Mouse (Mus musculus) thymus, postnatal 0 days (tissue): ENCODE measurements around the gene Tfr2. TPM values are rescaled to one million over a fixed set of nuclear protein-coding genes. Genes with fewer than 3 reads are reported as not detected.

Experiments
- DNase-seq: peaks from one replicate; pipeline ENCODE4 v3.0.0-alpha.2; 2015; ENCODE audit warnings: low spot score
- microRNA-seq: library from miRNA; unstranded; fragments of <30 nt; microRNA quantifications from one replicate; pipeline ENCODE4, GENCODE M21; 2016; ENCODE audit warnings: borderline number of aligned reads
- polyA plus RNA-seq: library from polyadenylated mRNA; unstranded; fragments of >200 nt; fragmentation: Nextera tagmentation; extraction: Ambion mirVana; gene quantifications from 2 replicates; pipeline ENCODE4 v1.2.1, GENCODE M21; 2015

The Tfr2 gene
- polyA plus RNA-seq, 1 experiment from 2014 or later: 0.98 TPM

DNA sequence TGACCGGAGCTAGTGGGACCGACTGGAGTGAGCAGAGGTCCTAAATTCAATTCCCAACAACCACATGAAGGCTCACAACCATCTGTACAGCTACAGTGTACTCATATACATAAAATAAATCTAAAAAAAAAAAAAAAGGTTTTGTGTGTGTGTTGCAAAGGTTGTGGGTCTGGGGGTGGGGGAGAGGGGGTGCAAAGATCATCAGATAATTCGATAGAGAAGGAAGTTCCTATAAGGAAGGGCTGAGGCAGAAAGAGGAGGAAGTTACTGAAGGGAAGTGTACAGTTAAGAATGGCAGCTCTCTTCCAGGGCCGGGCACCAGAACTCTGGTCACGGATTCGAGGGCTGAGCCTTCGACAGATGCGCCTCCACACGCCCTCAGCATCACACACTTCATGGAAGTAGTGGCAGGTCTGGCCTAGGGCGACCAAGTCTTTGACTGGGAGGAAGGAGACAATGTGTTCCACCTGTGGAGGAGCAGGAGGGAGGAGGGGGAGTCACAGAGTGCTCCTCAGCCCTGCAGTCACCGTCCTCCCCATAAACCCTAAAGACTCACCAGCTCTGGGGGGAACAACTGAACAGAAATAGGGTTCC, 54.4 kb downstream of the Tfr2 start:
- DNase-seq: no peak

DNA sequence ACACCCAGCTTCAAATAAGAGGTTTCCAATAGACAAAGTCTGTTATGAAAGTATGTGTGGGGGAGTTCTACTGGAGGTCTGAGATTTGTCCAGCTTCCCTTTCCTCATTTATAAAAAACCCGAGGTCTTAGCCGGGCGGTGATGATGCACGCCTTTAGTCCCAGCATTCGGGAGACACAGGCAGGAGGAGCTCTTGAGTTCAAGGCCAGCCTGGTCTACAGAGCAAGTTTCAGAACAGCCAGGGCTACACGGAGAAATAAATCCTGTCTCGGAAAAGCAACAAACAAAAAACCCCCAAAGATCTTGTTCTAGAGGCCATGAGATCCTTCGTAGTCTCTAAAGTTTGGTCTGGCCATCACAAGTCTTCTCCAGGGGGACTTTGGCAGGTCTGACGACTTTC, 58.4 kb downstream of the Tfr2 start:
- DNase-seq: no peak

DNA sequence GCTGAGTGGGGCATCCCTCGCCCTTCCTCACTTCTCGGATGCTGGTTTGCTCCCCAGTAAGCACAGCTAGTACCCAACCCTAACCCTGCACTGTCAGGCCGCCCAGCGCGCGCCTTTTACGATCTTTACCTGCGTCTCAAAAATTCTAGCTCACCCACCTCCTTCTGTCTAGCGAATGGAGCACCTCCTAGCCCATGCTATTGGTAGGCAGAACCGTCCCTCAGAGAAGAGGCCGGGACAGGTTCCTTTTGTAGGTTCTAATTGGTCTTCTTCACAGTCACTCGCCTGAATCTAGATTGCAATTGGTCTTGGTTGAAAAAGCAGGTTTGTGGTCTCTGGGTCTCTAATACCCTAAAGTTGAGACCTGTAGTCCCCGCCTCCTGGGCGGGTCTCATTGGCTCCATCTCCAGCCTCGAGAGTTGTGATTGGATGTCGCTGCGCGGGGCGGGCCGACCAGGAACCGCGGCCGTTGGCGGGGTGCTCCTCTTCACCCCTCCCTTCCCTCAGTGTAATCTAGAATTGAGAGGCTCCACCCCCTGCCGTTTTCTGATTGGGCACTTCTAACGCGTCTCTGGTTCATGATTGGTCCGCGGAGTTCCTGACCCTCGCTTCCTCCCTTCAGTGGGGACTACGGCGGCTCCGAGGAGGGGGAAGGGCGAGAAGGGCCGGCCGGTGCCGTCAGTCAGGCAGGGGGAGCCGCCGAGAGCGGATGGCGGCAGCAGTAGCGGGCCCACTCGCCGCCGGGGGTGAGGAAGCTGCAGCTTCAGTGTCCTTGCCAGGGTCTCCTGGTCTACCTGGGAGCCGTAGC, 59.1 kb downstream of the Tfr2 start, which contains the start of the genes Fbxo24, Lrch4 and Gm20605:
Fbxo24 (minus strand) TSS at position 505 of the 808 bp plus-strand sequence.
Lrch4 (plus strand) TSS at position 624 of the 808 bp plus-strand sequence.
Gm20605 (plus strand) TSS at position 678 of the 808 bp plus-strand sequence.
- DNase-seq: peak; percentile 100

DNA sequence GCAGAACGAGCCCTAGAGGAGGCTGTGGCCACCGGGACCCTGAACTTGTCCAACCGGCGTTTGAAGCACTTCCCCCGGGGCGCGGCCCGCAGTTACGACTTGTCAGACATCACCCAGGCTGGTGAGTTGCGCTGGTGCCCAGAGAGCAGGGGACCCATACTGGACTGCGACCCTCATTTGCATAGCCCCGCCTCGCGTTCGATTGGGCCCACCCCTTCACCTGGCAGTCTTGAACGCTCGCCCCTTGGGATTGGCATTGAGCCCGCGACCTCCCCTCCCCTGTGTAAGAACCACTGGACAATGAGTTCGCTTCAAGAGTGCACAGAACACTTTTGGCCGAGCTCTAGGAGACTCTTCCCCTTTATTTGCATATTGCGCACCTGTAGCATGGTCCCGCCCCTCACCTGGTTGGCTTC, 59.7 kb downstream of the Tfr2 start:
- no peak for DNase-seq

DNA sequence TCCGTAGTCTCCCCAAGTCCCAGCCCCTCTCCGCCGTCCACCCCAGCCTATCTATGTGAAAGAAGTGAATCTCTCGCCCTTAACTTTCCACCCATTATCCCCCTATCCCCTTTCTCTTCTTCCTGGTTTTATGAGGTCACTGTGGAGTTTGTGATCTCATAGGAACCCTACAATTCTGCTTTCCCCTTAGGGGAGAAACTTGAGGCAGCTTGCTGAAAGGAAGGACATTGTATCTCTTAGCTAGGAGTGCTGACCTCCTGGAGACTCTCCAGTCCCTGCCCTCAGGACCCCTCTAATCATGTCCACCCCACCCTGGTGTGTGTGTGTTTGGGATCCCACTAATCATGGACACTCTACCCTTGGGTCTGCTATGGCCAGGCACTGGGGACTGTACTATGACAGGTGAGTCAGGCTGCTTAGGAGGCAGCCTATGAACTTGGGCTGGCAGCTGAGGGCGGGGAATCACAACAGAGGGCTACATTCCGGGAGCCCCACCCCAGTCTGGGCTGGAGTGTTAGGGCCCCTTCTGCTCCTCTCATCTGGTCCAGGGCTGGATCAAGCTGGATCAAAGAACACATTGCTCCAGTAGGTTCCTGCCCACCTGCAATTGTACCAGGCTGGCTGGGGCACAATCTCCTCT, 60.4 kb downstream of the Tfr2 start:
- peak; percentile 54 for DNase-seq

- DNase-seq: no peak
These were observed 61.0 kb downstream of the Tfr2 start for GRCm38 (mm10) chr5:137630602-137631001.

DNA sequence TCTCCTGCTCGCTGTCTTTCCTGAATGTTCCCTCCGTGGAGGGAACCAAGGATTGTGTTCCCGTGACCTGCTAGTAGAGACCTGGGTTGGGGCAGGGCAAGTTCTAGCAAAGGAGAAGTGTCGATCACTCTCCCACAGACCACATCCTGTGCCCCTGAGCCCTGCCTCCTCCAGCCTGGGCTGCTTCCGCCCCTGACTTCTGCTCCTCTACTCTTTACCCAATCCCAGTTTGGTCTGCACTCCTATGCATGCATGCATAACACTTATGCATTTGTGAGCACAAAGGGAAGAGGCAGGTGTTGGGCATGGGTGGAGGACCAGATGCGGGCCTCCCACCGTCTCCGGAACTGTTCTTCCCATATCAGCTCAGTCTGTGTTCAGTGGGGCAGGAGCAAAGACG, 61.5 kb downstream of the Tfr2 start:
- DNase-seq: peak; percentile 93

DNA sequence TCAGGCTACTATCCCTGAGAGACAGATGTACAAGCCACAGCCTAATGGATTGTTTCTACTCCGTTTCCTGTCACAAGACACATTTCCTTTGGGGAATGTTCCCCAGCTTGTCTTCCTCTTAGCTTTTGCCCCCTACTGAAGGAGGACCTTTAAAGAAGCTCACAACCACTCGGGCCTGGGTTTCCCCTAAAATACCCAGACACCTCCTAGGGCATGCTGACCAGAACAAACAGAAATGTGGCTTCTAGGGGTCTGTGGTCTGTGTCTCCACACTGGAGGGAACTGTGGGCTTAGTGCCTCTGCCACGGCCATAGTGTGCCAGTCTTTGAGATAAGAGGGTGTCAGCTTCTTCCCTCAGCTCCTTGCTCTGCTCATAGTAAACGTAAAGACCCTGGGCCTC, 62.0 kb downstream of the Tfr2 start:
- no peak for DNase-seq

GRCm38 (mm10) chr5:137633397-137634084, 63.9 kb downstream of the Tfr2 start:
- DNase-seq: no peak

Small RNA genes lying within 50 kb of the gene (microRNA-seq; reads per million reads assigned to microRNA genes)
- gene Mir6418: 1.2 reads per million

Other genes starting within 250 kb of the Tfr2 start
- gene Slc12a9, start 236.2 kb upstream of the Tfr2 start, polyA plus RNA-seq: 7.0 and 9.5 TPM in 2 replicates
- 6.6 and 8.0 TPM in 2 replicates for gene Ephb4, start 219.7 kb upstream of the Tfr2 start, polyA plus RNA-seq
- gene Zan, start 92.8 kb upstream of the Tfr2 start, polyA plus RNA-seq: 0.01 and 0.08 TPM in 2 replicates
- 84.6 and 90.0 TPM in 2 replicates for gene Pop7, start 67.3 kb upstream of the Tfr2 start, polyA plus RNA-seq
- 10.5 and 15.9 TPM in 2 replicates for gene Gigyf1, start 51.3 kb upstream of the Tfr2 start, polyA plus RNA-seq
- not detected in 2 replicates for gene Epo, start 36.6 kb upstream of the Tfr2 start, polyA plus RNA-seq
- gene Gnb2, start 36.3 kb upstream of the Tfr2 start, polyA plus RNA-seq: 425 and 451 TPM in 2 replicates
- gene Actl6b, start 16.3 kb upstream of the Tfr2 start, polyA plus RNA-seq: 0.14 TPM in 1 of 2 replicates, not detected in the other
- 53.3 and 58.5 TPM in 2 replicates for gene Mospd3, start 31.2 kb downstream of the Tfr2 start, polyA plus RNA-seq
- 18.6 and 21.1 TPM in 2 replicates for gene Pcolce, start 43.9 kb downstream of the Tfr2 start, polyA plus RNA-seq
- 0.05 and 0.14 TPM in 2 replicates for gene Fbxo24, start 59.2 kb downstream of the Tfr2 start, polyA plus RNA-seq
- gene Lrch4, start 59.3 kb downstream of the Tfr2 start, polyA plus RNA-seq: 201 and 205 TPM in 2 replicates
- 16.7 and 20.8 TPM in 2 replicates for gene Gm20605, start 59.3 kb downstream of the Tfr2 start, polyA plus RNA-seq
- 30.0 and 32.9 TPM in 2 replicates for gene Sap25, start 71.5 kb downstream of the Tfr2 start, polyA plus RNA-seq
- 0.09 TPM in 1 of 2 replicates, not detected in the other for gene Irs3, start 75.9 kb downstream of the Tfr2 start, polyA plus RNA-seq
- gene Agfg2, start 114.9 kb downstream of the Tfr2 start, polyA plus RNA-seq: 109 and 142 TPM in 2 replicates
- gene Nyap1, start 171.8 kb downstream of the Tfr2 start, polyA plus RNA-seq: 7.2 and 8.8 TPM in 2 replicates
- 353 and 419 TPM in 2 replicates for gene Tsc22d4, start 175.9 kb downstream of the Tfr2 start, polyA plus RNA-seq
- 69.4 and 69.6 TPM in 2 replicates for gene Ppp1r35, start 209.0 kb downstream of the Tfr2 start, polyA plus RNA-seq
- gene Mepce, start 217.8 kb downstream of the Tfr2 start, polyA plus RNA-seq: 13.1 and 17.2 TPM in 2 replicates
- gene Zcwpw1, start 218.0 kb downstream of the Tfr2 start, polyA plus RNA-seq: 17.7 and 18.6 TPM in 2 replicates